Mouse (Mus musculus): ENCODE measurements at regions not wholly inside any gene's neighbourhood (a gene's known extent, or its start where the extent isn't known, plus 50 kb on each side); places are given as distances from the start of the nearest gene placed in this dataset.

DNA sequence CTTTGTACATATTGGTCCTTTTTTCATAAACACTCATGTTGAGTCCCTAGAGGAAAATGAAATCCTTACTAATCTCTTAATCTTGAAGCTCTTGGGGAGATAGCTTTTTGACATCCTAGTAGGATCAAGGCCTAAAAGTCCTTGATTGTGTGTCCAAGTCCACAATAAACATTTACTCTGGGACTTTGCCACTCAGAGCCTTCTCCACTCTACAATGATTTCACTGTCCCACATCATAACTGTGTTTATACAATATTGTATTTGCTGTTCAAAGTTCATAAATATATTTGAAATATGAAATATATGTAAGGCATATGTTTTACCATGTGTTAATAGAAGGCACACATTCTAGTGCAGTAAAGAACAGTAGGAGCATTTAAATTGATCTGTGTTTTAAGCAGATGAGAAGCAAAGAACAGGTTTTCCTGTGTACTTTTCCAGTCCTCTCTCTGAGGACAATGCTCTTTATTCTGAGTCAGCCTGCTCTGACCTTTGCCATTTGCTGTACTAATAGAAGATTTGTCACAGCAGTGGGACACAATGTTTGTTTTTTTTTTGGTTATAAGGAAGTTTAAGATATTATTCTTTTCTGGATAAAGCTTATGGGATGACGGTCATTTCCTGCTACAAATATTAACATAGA, 130.7 kb upstream of the Gprin3 start:
- DNase-seq (ENCODE audit: low spot score), result no peak

DNA sequence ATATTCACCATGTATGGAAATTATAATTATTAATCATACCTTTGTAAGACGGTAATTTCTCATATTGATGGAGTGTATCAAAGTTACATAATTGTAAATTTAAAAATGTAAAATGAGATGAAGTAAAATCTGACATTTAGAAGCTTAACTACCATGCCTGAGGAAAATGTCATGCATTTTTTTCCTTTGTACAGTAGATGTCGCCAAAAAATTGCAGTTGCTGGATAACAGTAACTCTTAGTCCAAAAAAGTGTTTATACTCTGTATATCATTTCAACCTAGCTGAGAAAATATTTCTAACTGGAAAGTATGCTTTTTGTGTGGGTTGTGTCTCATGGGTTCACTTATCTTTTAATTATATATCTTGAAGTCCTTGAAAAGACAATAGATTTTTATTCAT, 110.9 kb upstream of the Gprin3 start:
- no peak for DNase-seq (ENCODE audit: low spot score)

DNA sequence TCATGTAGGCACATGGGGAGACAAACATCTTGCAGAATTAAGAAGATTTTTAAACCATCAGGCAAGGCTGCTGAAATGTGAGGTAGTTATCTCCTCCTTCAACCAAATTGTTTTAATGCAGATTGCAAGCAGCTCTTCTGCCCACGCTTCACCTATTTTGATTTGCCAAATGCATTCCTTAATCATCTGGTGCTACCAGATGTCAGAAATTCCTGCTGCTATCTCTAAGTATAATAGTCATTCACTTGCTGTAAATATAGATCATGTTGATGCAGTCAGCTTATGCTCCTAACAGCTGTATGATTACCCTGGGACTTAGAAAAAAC, 98.8 kb upstream of the Gprin3 start:
- no peak for DNase-seq (ENCODE audit: low spot score)

DNA sequence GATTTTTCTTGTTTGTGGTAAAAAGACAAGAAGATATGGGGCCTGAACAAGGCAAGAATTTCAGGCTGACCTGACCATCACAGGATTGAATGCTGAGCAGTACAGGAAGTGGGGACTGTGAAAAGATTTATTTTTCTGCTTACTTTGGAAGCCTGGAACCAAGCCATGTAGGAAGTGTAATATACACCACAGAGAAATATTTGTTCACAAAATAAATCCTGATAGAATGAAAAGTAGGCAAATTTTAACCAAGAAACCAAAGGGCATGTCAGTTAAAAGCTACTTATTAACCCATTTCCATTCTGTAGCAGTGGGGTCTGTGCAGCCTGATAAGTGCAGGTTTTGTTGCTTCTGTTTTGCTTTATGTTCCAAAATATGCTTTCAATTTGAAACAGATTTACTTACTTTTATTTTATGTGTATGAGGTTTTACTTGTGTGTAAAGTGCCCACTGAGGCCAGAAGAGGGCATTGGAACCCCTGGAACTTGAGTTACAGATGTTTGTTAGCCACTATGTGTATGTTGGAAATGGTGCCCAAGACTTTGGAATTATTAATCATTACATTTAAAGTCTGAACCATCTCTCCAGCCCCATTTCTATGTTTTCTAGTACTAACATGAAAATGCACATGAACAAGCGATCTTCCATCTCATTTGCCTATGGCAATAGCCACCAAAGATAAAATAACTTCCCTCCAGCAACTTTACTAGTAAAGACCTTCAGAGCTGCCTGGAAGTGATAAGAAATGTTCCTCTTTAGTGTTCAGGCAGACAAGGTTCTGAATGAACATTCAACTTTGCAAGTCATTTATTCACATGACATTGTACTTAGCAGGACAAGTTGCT, 98.2 kb upstream of the Gprin3 start:
- no peak for DNase-seq (ENCODE audit: low spot score)

DNA sequence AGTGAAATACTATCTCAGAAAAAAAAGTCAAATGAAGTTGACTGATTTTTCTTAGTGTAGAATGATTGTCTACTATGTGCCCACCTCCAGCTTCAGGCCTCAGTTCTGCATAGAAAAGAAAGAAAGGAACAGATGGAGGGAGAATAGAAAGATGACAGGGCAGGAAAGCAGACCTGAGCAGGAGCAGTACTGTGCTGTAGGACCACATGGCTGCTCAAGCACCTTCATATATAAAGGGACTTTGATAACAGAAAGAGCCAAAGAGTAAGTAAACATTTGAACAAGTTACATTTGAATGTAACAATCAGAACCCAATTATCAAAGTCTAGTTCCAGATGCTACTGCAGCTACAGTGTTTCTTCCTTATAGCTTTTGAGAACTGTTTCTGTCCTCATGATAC, 96.9 kb upstream of the Gprin3 start:
- DNase-seq (ENCODE audit: low spot score), result no peak

GRCm38 (mm10) chr6:59500818-59501217, 74.7 kb upstream of the Gprin3 start:
- no peak for DNase-seq (ENCODE audit: low spot score)

GRCm38 (mm10) chr6:59498800-59499199, 72.7 kb upstream of the Gprin3 start:
- DNase-seq (ENCODE audit: low spot score), result no peak

GRCm38 (mm10) chr6:59498079-59498478, 72.0 kb upstream of the Gprin3 start:
- DNase-seq (ENCODE audit: low spot score), result peak; percentile 33

DNA sequence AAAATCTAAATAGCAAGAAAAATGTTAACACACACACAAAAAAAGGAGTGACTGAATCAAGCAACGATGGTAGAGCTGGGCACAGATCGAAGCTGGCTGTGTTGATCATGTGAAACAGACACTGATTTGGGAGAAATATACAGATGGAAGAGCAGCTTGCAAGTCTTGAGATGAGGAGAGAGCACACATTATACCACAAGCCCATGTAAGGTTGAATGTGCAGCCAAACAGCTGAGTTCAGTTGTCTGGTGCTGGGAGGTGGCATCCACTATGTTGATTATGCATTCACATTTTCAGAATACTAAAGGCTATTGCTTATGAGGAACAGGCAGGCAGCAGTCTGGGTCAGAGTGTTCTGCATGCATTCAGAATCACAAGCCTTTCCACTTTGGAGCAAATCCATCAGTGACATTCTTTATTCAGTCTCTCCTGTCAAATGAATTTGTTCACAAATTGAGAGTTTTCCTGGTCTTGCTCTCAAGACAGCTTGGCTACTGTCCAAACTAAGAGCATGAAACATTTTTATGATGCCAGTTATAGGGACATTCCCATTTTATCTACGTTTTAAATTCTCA, 63.0 kb upstream of the Gprin3 start:
- DNase-seq (ENCODE audit: low spot score), result no peak

- DNase-seq (ENCODE audit: low spot score), result no peak
Observed at GRCm38 (mm10) chr6:59488386-59488785, 62.3 kb upstream of the Gprin3 start.

DNA sequence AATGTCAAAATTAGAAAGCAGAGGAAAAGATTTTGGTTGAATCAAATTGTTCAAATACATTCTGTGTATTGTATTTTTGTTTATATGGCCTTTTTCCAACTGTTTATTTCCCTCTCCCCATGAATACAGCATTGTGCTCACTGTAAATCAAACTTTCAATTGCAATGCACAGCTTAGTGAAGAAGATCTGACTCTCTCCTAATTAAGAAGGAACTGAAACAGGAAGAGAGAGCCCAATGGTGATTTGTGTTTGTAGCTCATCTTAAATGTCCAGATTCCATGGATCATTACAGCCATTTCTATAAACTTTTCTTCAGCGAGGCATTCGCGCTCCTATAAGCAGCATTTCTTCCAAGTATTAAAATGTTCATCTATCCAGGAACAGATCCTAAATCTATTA, 57.9 kb upstream of the Gprin3 start:
- DNase-seq (ENCODE audit: low spot score), result no peak

GRCm38 (mm10) chr6:59483587-59483986, 57.5 kb upstream of the Gprin3 start:
- peak; percentile 41 for DNase-seq (ENCODE audit: low spot score)

Measured in thymus, postnatal 0 days (tissue).